Comparison of ENCODE assay signal across 9 mouse cellular contexts in the genomic region with DNA sequence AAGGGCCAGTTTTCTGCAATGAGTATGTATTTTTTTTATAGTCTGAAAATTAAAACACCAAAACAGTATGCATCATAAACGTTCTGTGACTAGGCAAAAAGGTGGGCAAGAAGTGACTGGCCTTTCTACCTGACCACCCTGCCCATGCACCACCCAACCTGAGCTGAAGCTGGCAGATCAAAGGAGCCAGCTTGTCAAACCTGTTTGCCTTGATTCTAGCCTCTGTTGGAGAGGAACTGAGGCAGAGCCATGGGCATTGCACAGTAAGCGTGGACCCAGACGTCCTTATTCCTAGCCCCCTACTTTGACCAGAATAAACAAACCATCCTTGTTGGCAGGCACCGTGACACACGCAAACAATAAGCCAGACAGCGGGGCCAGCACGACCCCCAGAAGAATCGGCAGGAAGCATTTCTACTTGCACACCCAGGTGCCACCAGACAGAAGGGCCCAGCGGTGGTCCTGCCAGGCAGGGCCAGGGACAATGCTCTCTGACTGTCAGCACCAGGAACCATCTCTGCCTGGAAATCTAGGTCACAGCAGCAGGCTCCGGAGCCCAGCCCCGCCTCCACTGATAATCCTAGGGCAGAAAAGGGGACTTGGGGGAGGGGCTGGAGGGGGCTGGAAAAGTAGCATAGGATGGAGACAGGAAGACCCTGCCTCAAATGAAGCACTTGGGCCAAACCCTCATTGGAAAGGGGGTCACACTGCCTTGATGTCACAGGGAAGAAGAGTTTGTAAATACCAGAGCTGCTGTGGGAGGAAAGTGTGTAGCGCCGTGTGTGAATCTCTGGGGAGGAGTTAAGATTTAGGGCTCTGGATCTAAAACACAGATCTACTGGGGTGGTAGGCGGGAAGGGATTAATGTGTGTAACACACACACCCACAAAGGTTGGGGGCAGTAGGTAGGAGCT. TPM values are rescaled to one million over a fixed set of nuclear protein-coding genes. Genes with fewer than 3 reads are reported as not detected.
DNase-seq lines count a peak whose midpoint lies in the region; ATAC-seq and TF ChIP-seq lines count a peak whose summit lies in the region.
"Had no signal": no experiment of that assay in that cellular context is flagged by ENCODE, and none has a peak within 500 bp of the region (broad histone marks: within the 10 kb centered on the region; RNA-seq: fewer than 3 reads in every experiment).

No protein-coding gene starts in this region.

- no peak for TF ChIP-seq POLR2A in limb, embryonic 14.5 days (IDR thresholded peaks at IDR 0.05; ENCODE audit: borderline replicate concordance, extremely low read depth, insufficient read depth, insufficient read length)

- 29% methylated on average over 14 of the region's 14 CpGs for WGBS in kidney, postnatal 0 days
- WGBS in forebrain, embryonic 12.5 days = 6% methylated on average over 14 of the region's 14 CpGs
- 30% methylated on average over 14 of the region's 14 CpGs for WGBS in limb, embryonic 14.5 days
- WGBS in stomach, postnatal 0 days = 18% methylated on average over 14 of the region's 14 CpGs

- peak overlapping the region; percentile 79 for H3K27ac ChIP-seq in kidney, postnatal 0 days
- H3K27ac ChIP-seq in forebrain, embryonic 12.5 days = peak overlapping the region; percentile 99
- H3K27ac ChIP-seq in limb, embryonic 14.5 days (replicated peaks; ENCODE audit: low read depth, low read length) = 0 out of 2 replicates have a peak overlapping the region, but pooled peaks have one; percentile 13
- peak overlapping the region; percentile 76 for H3K27ac ChIP-seq in stomach, postnatal 0 days (replicated peaks)

- H3K9ac ChIP-seq in kidney, postnatal 0 days (ENCODE audit: low read depth, low read length) = no peak overlapping the region
- H3K9ac ChIP-seq in forebrain, embryonic 12.5 days = peak overlapping the region; percentile 61
- H3K9ac ChIP-seq in limb, embryonic 14.5 days (ENCODE audit: low read depth, low read length, severe bottlenecking) = no peak overlapping the region
- peak overlapping the region; percentile 23; the same call in 1 of the 2 replicates for H3K9ac ChIP-seq in stomach, postnatal 0 days (ENCODE audit: low read length)

- H3K27me3 ChIP-seq in kidney, postnatal 0 days (ENCODE audit: insufficient read depth, low read length) = no peaks in the 10 kb centered on the region
- H3K27me3 ChIP-seq in forebrain, embryonic 12.5 days = no peaks in the 10 kb centered on the region
- H3K27me3 ChIP-seq in limb, embryonic 14.5 days (ENCODE audit: control insufficient read depth, insufficient read depth, low read length) = no peaks in the 10 kb centered on the region
- H3K27me3 ChIP-seq in stomach, postnatal 0 days (ENCODE audit: control insufficient read depth, insufficient read depth, low read length) = no peaks in the 10 kb centered on the region

- peaks cover 50% of the 10 kb centered on the region for H3K4me1 ChIP-seq in kidney, postnatal 0 days (replicated peaks; ENCODE audit: insufficient read depth, low read length)
- H3K4me1 ChIP-seq in forebrain, embryonic 12.5 days = peaks cover 73% of the 10 kb centered on the region
- H3K4me1 ChIP-seq in limb, embryonic 14.5 days (ENCODE audit: control insufficient read depth, insufficient read depth, low read length) = peaks cover 52% of the 10 kb centered on the region
- peaks cover 24% of the 10 kb centered on the region for H3K4me1 ChIP-seq in stomach, postnatal 0 days (replicated peaks; ENCODE audit: control insufficient read depth, insufficient read depth)

- no peak overlapping the region for H3K4me3 ChIP-seq in kidney, postnatal 0 days (replicated peaks; ENCODE audit: low read depth, low read length)
- H3K4me3 ChIP-seq in forebrain, embryonic 12.5 days (replicated peaks) = peak overlapping the region; percentile 84
- no peak overlapping the region for H3K4me3 ChIP-seq in limb, embryonic 14.5 days (replicated peaks; ENCODE audit: low read length)
- H3K4me3 ChIP-seq in stomach, postnatal 0 days (ENCODE audit: low read depth, low read length) = no peak overlapping the region

- ATAC-seq in kidney, postnatal 0 days (replicated peaks; ENCODE audit: low FRiP score, low read depth) = no peak
- ATAC-seq in forebrain, embryonic 12.5 days (ENCODE audit: low FRiP score) = no peak
- ATAC-seq in limb, embryonic 14.5 days (ENCODE audit: low FRiP score, low read depth) = no peak
- ATAC-seq in stomach, postnatal 0 days (ENCODE audit: low FRiP score, low TSS enrichment) = no peak
- no peak for ATAC-seq in megakaryocyte, adult 5-6 weeks (ENCODE audit: poor library complexity, severe bottlenecking)
- ATAC-seq in monocyte, adult 5-6 weeks (replicated peaks; ENCODE audit: insufficient number of reproducible peaks, low FRiP score, low TSS enrichment, poor library complexity, severe bottlenecking) = no peak

- no peak for TF ChIP-seq EP300 in stomach, postnatal 0 days (optimal IDR thresholded peaks at IDR 0.05)

- H3K4me2 ChIP-seq in kidney, postnatal 0 days (ENCODE audit: low read length) = peak overlapping the region; percentile 13; the same call in 1 of the 2 replicates
- peak overlapping the region; percentile 73 for H3K4me2 ChIP-seq in forebrain, embryonic 12.5 days
- no peak overlapping the region for H3K4me2 ChIP-seq in limb, embryonic 14.5 days (replicated peaks; ENCODE audit: low read depth, low read length, severe bottlenecking)
- peak overlapping the region; percentile 31; the same call in 1 of the 2 replicates for H3K4me2 ChIP-seq in stomach, postnatal 0 days (replicated peaks; ENCODE audit: low read depth)

- no peak for DNase-seq in kidney, postnatal 0 days (ENCODE audit: low spot score)
- no peak for DNase-seq in kidney, adult 11 months
- peak; percentile 82 to 87 for DNase-seq in cerebellum, adult 18-20 months
- DNase-seq in limb, embryonic 14.5 days (ENCODE audit: low spot score) = no peak
- no peak for DNase-seq in stomach, postnatal 0 days (ENCODE audit: low spot score)

- no peaks in the 10 kb centered on the region for H3K9me3 ChIP-seq in kidney, postnatal 0 days (replicated peaks; ENCODE audit: low read length)
- no peaks in the 10 kb centered on the region for H3K9me3 ChIP-seq in forebrain, embryonic 12.5 days
- H3K9me3 ChIP-seq in limb, embryonic 14.5 days (ENCODE audit: control insufficient read depth, low read length) = no peaks in the 10 kb centered on the region
- H3K9me3 ChIP-seq in stomach, postnatal 0 days (ENCODE audit: control insufficient read depth, low read length) = no peaks in the 10 kb centered on the region

- H3K36me3 ChIP-seq in kidney, postnatal 0 days (ENCODE audit: insufficient read depth, low read length) = peaks cover 28% of the 10 kb centered on the region
- H3K36me3 ChIP-seq in forebrain, embryonic 12.5 days (replicated peaks) = peaks cover 31% of the 10 kb centered on the region
- peaks cover 53% of the 10 kb centered on the region for H3K36me3 ChIP-seq in limb, embryonic 14.5 days (ENCODE audit: control insufficient read depth, insufficient read depth, low read length)
- H3K36me3 ChIP-seq in stomach, postnatal 0 days (ENCODE audit: control insufficient read depth, insufficient read depth, low read length) = peaks cover 9% of the 10 kb centered on the region; the same call in 1 of the 2 replicates

- TF ChIP-seq CTCF in kidney, postnatal 0 days (IDR thresholded peaks at IDR 0.05; ENCODE audit: low read depth) = no peak
- no peak for TF ChIP-seq CTCF in stomach, postnatal 0 days (IDR thresholded peaks at IDR 0.05; ENCODE audit: low read depth)

RNA-seq across cellular contexts. Expression of a gene that starts 4.4 kb away (rescaled TPM):
- 91.8 and 103 TPM in 2 replicates for polyA plus RNA-seq in kidney, postnatal 0 days (2015; fragmentation: Nextera tagmentation; extraction: Ambion mirVana)
- 405 and 443 TPM in 2 replicates for polyA plus RNA-seq in forebrain, embryonic 12.5 days (2016; fragmentation: Nextera tagmentation; extraction: Ambion mirVana)
- polyA plus RNA-seq in limb, embryonic 14.5 days (2012; rRNA removed) = 106 and 108 TPM in 2 replicates
- 119 and 122 TPM in 2 replicates for polyA plus RNA-seq in limb, embryonic 14.5 days (2014; fragmentation: Nextera tagmentation; extraction: Ambion mirVana)
- polyA plus RNA-seq in stomach, postnatal 0 days (2015; fragmentation: Nextera tagmentation; extraction: Ambion mirVana) = 79.4 and 81.6 TPM in 2 replicates
- total RNA-seq in megakaryocyte, adult 5-6 weeks (2015) = 16.1 and 17.5 TPM in 2 replicates
- 13.6 and 18.5 TPM in 2 replicates for total RNA-seq in megakaryocyte, adult 5-6 weeks (2017)
- 23.3 to 71.6 TPM (median 23.9 TPM) in 3 replicates for total RNA-seq in monocyte, adult 5-6 weeks (2017)

RNA-seq across cellular contexts. Expression of a gene that starts 17.4 kb away (rescaled TPM):
- 2.4 and 3.1 TPM in 2 replicates for polyA plus RNA-seq in kidney, postnatal 0 days (2015; fragmentation: Nextera tagmentation; extraction: Ambion mirVana)
- 1.6 and 2.3 TPM in 2 replicates for polyA plus RNA-seq in forebrain, embryonic 12.5 days (2016; fragmentation: Nextera tagmentation; extraction: Ambion mirVana)
- 13.3 and 17.8 TPM in 2 replicates for polyA plus RNA-seq in limb, embryonic 14.5 days (2012; rRNA removed)
- polyA plus RNA-seq in limb, embryonic 14.5 days (2014; fragmentation: Nextera tagmentation; extraction: Ambion mirVana) = 11.3 and 14.9 TPM in 2 replicates
- polyA plus RNA-seq in stomach, postnatal 0 days (2015; fragmentation: Nextera tagmentation; extraction: Ambion mirVana) = 9.8 and 9.9 TPM in 2 replicates
- total RNA-seq in megakaryocyte, adult 5-6 weeks (2015) = not detected in 2 replicates
- not detected in 2 replicates for total RNA-seq in megakaryocyte, adult 5-6 weeks (2017)
- total RNA-seq in monocyte, adult 5-6 weeks (2017) = not detected in 3 replicates

RNA-seq across cellular contexts. Expression of a gene that starts 54.3 kb away (rescaled TPM):
- polyA plus RNA-seq in kidney, postnatal 0 days (2015; fragmentation: Nextera tagmentation; extraction: Ambion mirVana) = 110 and 123 TPM in 2 replicates
- polyA plus RNA-seq in forebrain, embryonic 12.5 days (2016; fragmentation: Nextera tagmentation; extraction: Ambion mirVana) = 139 and 143 TPM in 2 replicates
- 120 TPM in 2 replicates for polyA plus RNA-seq in limb, embryonic 14.5 days (2012; rRNA removed)
- polyA plus RNA-seq in limb, embryonic 14.5 days (2014; fragmentation: Nextera tagmentation; extraction: Ambion mirVana) = 121 and 131 TPM in 2 replicates
- 57.0 and 59.8 TPM in 2 replicates for polyA plus RNA-seq in stomach, postnatal 0 days (2015; fragmentation: Nextera tagmentation; extraction: Ambion mirVana)
- total RNA-seq in megakaryocyte, adult 5-6 weeks (2015) = 18.9 and 19.4 TPM in 2 replicates
- total RNA-seq in megakaryocyte, adult 5-6 weeks (2017) = 63.9 and 71.6 TPM in 2 replicates
- total RNA-seq in monocyte, adult 5-6 weeks (2017) = 77.0 to 164 TPM (median 136 TPM) in 3 replicates

RNA-seq across cellular contexts. Expression of a gene that starts 56.0 kb away (rescaled TPM):
- not detected in 2 replicates for polyA plus RNA-seq in kidney, postnatal 0 days (2015; fragmentation: Nextera tagmentation; extraction: Ambion mirVana)
- 0.05 and 0.06 TPM in 2 replicates for polyA plus RNA-seq in forebrain, embryonic 12.5 days (2016; fragmentation: Nextera tagmentation; extraction: Ambion mirVana)
- 0.03 TPM in 1 of 2 replicates, not detected in the other for polyA plus RNA-seq in limb, embryonic 14.5 days (2012; rRNA removed)
- not detected in 2 replicates for polyA plus RNA-seq in limb, embryonic 14.5 days (2014; fragmentation: Nextera tagmentation; extraction: Ambion mirVana)
- not detected in 2 replicates for polyA plus RNA-seq in stomach, postnatal 0 days (2015; fragmentation: Nextera tagmentation; extraction: Ambion mirVana)
- not detected in 2 replicates for total RNA-seq in megakaryocyte, adult 5-6 weeks (2015)
- not detected in 2 replicates for total RNA-seq in megakaryocyte, adult 5-6 weeks (2017)
- 0.43 TPM in 1 of 3 replicates, not detected in the others for total RNA-seq in monocyte, adult 5-6 weeks (2017)
- polyA plus RNA-seq: small intestine, adult 2 months had no signal

RNA-seq across cellular contexts. Expression of a gene that starts 59.2 kb away (rescaled TPM):
- 39.0 and 43.0 TPM in 2 replicates for polyA plus RNA-seq in kidney, postnatal 0 days (2015; fragmentation: Nextera tagmentation; extraction: Ambion mirVana)
- polyA plus RNA-seq in forebrain, embryonic 12.5 days (2016; fragmentation: Nextera tagmentation; extraction: Ambion mirVana) = 122 and 127 TPM in 2 replicates
- 71.4 and 86.4 TPM in 2 replicates for polyA plus RNA-seq in limb, embryonic 14.5 days (2012; rRNA removed)
- polyA plus RNA-seq in limb, embryonic 14.5 days (2014; fragmentation: Nextera tagmentation; extraction: Ambion mirVana) = 49.8 and 50.1 TPM in 2 replicates
- polyA plus RNA-seq in stomach, postnatal 0 days (2015; fragmentation: Nextera tagmentation; extraction: Ambion mirVana) = 19.1 and 19.5 TPM in 2 replicates
- 29.6 and 40.0 TPM in 2 replicates for total RNA-seq in megakaryocyte, adult 5-6 weeks (2015)
- 26.1 and 34.4 TPM in 2 replicates for total RNA-seq in megakaryocyte, adult 5-6 weeks (2017)
- 13.0 to 18.8 TPM (median 16.7 TPM) in 3 replicates for total RNA-seq in monocyte, adult 5-6 weeks (2017)

Comparison
In these comparisons a context has a peak if more than half of its experiments do, and no peak if none do; other contexts are left out.
1. DNase-seq: peak in cerebellum, adult 18-20 months (2 of 2); none in kidney, postnatal 0 days (single experiment), kidney, adult 11 months (single experiment), limb, embryonic 14.5 days (single experiment) and stomach, postnatal 0 days (single experiment).
2. H3K27ac ChIP-seq: peak in every context shown above with its lines; median percentile 99 in forebrain, embryonic 12.5 days; 79 in kidney, postnatal 0 days; 76 in stomach, postnatal 0 days; 13 in limb, embryonic 14.5 days.
3. H3K9ac ChIP-seq: peak in forebrain, embryonic 12.5 days (single experiment) and stomach, postnatal 0 days (single experiment); none in kidney, postnatal 0 days (single experiment) and limb, embryonic 14.5 days (single experiment).